Mouse (Mus musculus) forebrain, embryonic 15.5 days (tissue): ENCODE measurements around the gene Zfhx3. TPM values are rescaled to one million over a fixed set of nuclear protein-coding genes. Genes with fewer than 3 reads are reported as not detected.

ENCODE experiments used
- ATAC-seq: fragments of 200-750 bp; cut with Nextera tagmentation; replicated peaks from 2 replicates; pipeline ENCODE4 v1.8.0; 2017; ENCODE audit warnings: mild to moderate bottlenecking, moderate TSS enrichment, moderate library complexity
- H3K27ac ChIP-seq: fragments of 300-500 bp; sonication (generic); replicated peaks from 2 replicates; pipeline ENCODE4 v1.5.1; 2015; ENCODE audit warnings: mild to moderate bottlenecking, inconsistent platforms
- H3K27me3 ChIP-seq: fragments of 300-500 bp; sonication (generic); 2 replicates; pipeline ENCODE4 v1.6.1; 2015; ENCODE audit warnings: inconsistent platforms
- H3K36me3 ChIP-seq: fragments of 300-500 bp; sonication (generic); 2 replicates; pipeline ENCODE4 v1.6.1; 2015; ENCODE audit warnings: mild to moderate bottlenecking, inconsistent platforms
- H3K4me1 ChIP-seq: fragments of 300-500 bp; sonication (generic); 2 replicates; pipeline ENCODE4 v1.6.1; 2015; ENCODE audit warnings: inconsistent platforms
- H3K4me2 ChIP-seq: fragments of 300-500 bp; sonication (generic); replicated peaks from 2 replicates; pipeline ENCODE4 v1.6.1; 2015; ENCODE audit warnings: mild to moderate bottlenecking, inconsistent platforms
- H3K4me3 ChIP-seq: fragments of 300-500 bp; sonication (generic); 2 replicates; pipeline ENCODE4 v1.5.1; 2015; ENCODE audit warnings: mild to moderate bottlenecking, inconsistent platforms
- H3K9ac ChIP-seq: fragments of 300-500 bp; sonication (generic); replicated peaks from 2 replicates; pipeline ENCODE4 v1.6.1; 2015; ENCODE audit warnings: mild to moderate bottlenecking, inconsistent platforms
- H3K9me3 ChIP-seq: fragments of 300-500 bp; sonication (generic); 2 replicates; pipeline ENCODE4 v1.6.1; 2016; ENCODE audit warnings: inconsistent platforms
- WGBS: fragments of 180-500 bp; shearing (Covaris S2); methylation state at CpG from one replicate; pipeline ENCODE4 v1.1.7; 2015; ENCODE audit warnings: mixed read lengths; 5-methylcytosine and 5-hydroxymethylcytosine counted together
- polyA plus RNA-seq: library from polyadenylated mRNA; unstranded; fragments of >200 nt; fragmentation: Nextera tagmentation; extraction: Ambion mirVana; gene quantifications from 2 replicates; pipeline ENCODE4 v1.2.1, GENCODE M21; 2015

Gene Zfhx3
- polyA plus RNA-seq, 1 experiment from 2014 or later, result 14.9 TPM

DNA sequence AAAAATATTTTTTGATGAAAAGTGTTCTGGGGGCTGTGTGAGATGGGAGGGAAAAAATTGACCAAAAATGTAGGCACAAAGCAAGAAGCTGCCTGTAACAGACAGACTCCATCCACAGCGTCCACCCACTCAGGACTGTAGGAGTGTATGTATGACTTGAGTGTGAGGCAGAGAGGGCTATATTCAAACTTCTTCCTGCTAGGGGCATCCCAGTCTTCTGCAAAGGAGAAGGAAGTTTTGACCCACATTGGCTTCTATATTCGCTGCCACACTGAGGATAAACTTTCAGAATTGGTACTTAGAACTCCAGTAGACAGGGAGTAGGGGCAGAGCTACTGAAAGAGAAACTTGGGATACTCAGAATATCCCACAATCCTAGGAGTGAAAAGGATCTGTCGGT, 756.6 kb downstream of the Zfhx3 start:
- no peaks in the 10 kb centered on the region for H3K36me3 ChIP-seq
- no peak overlapping the region for H3K9ac ChIP-seq
- 3% methylated on average over 3 of the region's 3 CpGs for WGBS
- ATAC-seq, result no peak
- H3K4me2 ChIP-seq, result 0 out of 2 replicates have a peak overlapping the region, but pooled peaks have one; percentile 8
- H3K4me3 ChIP-seq, result no peak overlapping the region
- H3K4me1 ChIP-seq, result peaks cover 39% of the 10 kb centered on the region
- peaks cover 75% of the 10 kb centered on the region for H3K27me3 ChIP-seq
- no peaks in the 10 kb centered on the region for H3K9me3 ChIP-seq
- no peak overlapping the region for H3K27ac ChIP-seq

- no peaks in the 10 kb centered on the region for H3K9me3 ChIP-seq
- H3K4me2 ChIP-seq, result peak overlapping the region; percentile 8; the same call in 1 of the 2 replicates
- ATAC-seq, result no peak
- H3K9ac ChIP-seq, result no peak overlapping the region
- no peaks in the 10 kb centered on the region for H3K36me3 ChIP-seq
- 2% methylated on average over 23 of the region's 23 CpGs for WGBS
- peaks cover 68% of the 10 kb centered on the region for H3K27me3 ChIP-seq
- peaks cover 42% of the 10 kb centered on the region for H3K4me1 ChIP-seq
- 0 out of 2 replicates have a peak overlapping the region, but pooled peaks have one; percentile 24 for H3K27ac ChIP-seq
- H3K4me3 ChIP-seq, result no peak overlapping the region
Measured at GRCm38 (mm10) chr8:108699454-108700345, 757.3 kb downstream of the Zfhx3 start.

DNA sequence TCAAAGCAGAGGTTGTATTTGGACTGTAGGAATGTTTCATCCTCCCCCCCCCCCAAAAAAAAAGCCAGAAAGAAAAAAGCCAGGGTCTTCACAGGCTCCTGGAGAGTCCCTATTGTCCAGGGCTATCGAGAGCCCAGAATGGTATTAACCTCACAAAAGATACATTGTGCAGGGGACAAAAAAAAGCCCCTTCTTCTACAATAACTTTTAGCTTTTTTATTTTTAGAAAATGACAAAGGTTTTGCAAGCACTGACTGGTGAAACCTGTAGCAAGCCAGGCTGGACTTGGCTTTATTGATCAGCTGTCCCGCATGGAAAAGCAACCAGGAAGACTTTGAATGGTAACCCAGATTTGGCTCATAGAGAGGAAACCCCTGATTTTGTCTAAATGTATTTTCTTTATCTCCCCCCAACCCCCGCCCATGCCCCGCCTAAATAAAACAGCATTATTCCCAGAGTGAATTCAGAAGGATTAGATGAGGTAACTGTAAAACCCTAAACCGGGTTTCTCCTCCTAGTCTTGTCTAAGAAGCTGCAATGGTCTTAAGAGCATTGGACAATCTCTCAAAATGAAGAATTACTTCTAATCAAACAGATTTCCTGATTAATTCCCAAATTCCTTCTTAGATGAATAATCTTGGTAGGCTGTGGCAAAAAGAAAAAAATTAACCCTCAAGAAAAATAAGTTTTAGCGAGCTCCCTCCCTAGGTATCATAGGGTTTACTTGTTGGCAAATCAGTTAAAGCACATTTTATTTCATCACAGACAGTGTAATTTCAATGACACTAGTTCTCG, 759.1 kb downstream of the Zfhx3 start:
- H3K27ac ChIP-seq, result no peak overlapping the region
- H3K9ac ChIP-seq, result no peak overlapping the region
- no peaks in the 10 kb centered on the region for H3K36me3 ChIP-seq
- H3K9me3 ChIP-seq, result no peaks in the 10 kb centered on the region
- H3K4me2 ChIP-seq, result no peak overlapping the region; the same call in 1 of the 2 replicates
- peaks cover 28% of the 10 kb centered on the region for H3K4me1 ChIP-seq
- H3K27me3 ChIP-seq, result peaks cover 55% of the 10 kb centered on the region
- no peak for ATAC-seq
- WGBS, result 7% methylated on average over 7 of the region's 7 CpGs
- H3K4me3 ChIP-seq, result 0 out of 2 replicates have a peak overlapping the region, but pooled peaks have one; percentile 3

- peaks cover 26% of the 10 kb centered on the region for H3K4me1 ChIP-seq
- no peak overlapping the region for H3K9ac ChIP-seq
- H3K36me3 ChIP-seq, result no peaks in the 10 kb centered on the region
- ATAC-seq, result no peak
- H3K4me3 ChIP-seq, result no peak overlapping the region
- peak overlapping the region; percentile 70; the same call in 1 of the 2 replicates for H3K4me2 ChIP-seq
- no peak overlapping the region for H3K27ac ChIP-seq
- no peaks in the 10 kb centered on the region for H3K9me3 ChIP-seq
- peaks cover 53% of the 10 kb centered on the region for H3K27me3 ChIP-seq
- WGBS, result 6% methylated on average over 1 of the region's 1 CpGs
Measured at GRCm38 (mm10) chr8:108702201-108702600, 759.8 kb downstream of the Zfhx3 start.

GRCm38 (mm10) chr8:108705751-108706150, 763.3 kb downstream of the Zfhx3 start:
- H3K27ac ChIP-seq, result peak overlapping the region; percentile 96
- no peaks in the 10 kb centered on the region for H3K36me3 ChIP-seq
- H3K9me3 ChIP-seq, result no peaks in the 10 kb centered on the region
- ATAC-seq, result no peak
- peaks cover 41% of the 10 kb centered on the region for H3K4me1 ChIP-seq
- WGBS, result 45% methylated on average over 2 of the region's 2 CpGs
- peaks cover 29% of the 10 kb centered on the region for H3K27me3 ChIP-seq
- H3K4me2 ChIP-seq, result peak overlapping the region; percentile 36
- peak overlapping the region; percentile 78 for H3K4me3 ChIP-seq
- peak overlapping the region; percentile 26; the same call in 1 of the 2 replicates for H3K9ac ChIP-seq

GRCm38 (mm10) chr8:108706491-108706847, 764.0 kb downstream of the Zfhx3 start:
- Histone ChIP-seq H3K27me3 (peaks cover 26% of the 10 kb centered on the region), H3K27ac (peak overlapping the region; percentile 96), H3K9me3 (no peaks in the 10 kb centered on the region), H3K4me3 (peak overlapping the region; percentile 78), H3K4me1 (peaks cover 46% of the 10 kb centered on the region), H3K9ac (peak overlapping the region; percentile 26; the same call in 1 of the 2 replicates), H3K4me2 (peak overlapping the region; percentile 36), H3K36me3 (no peaks in the 10 kb centered on the region)
- WGBS, result 60% methylated on average over 3 of the region's 3 CpGs
- no peak for ATAC-seq

DNA sequence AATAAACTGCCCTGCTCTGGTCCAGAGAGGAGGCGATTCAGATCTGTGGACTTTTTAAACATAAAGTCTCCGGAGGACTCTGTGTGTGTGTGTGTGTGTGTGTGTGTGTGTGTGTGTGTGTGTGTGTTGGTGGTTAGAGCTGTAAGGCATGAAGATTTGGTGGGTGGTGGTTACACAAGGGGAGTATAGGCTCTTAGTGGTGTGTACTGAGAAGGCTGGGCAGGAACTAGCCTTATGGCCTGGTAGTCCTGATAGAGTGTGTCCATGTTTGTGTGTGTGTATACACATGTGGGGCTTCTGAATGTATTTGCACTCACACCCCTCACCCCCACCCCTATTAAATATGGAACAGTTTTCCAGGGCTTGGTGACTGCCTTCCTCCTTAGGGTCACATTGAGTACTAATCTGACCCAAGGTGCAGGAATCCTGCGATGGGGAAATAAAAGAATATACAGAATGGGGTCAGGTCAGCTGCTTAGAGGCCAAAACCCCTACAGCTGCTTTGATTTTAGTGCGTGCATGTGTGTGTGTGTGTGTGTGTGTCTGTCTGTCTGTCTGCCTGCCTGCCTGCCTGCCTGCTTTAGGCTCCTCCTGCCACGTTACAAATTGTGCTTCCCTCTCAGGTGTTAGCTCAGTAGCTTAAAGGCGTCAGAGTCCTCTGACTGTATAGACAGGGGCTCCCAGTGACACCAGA, 764.6 kb downstream of the Zfhx3 start:
- Histone ChIP-seq H3K9ac (peak overlapping the region; percentile 26; the same call in 1 of the 2 replicates), H3K4me3 (peak overlapping the region; percentile 78), H3K36me3 (no peaks in the 10 kb centered on the region), H3K9me3 (no peaks in the 10 kb centered on the region), H3K27ac (peak overlapping the region; percentile 96), H3K27me3 (peaks cover 23% of the 10 kb centered on the region), H3K4me2 (peak overlapping the region; percentile 36), H3K4me1 (peaks cover 51% of the 10 kb centered on the region)
- no peak for ATAC-seq
- 40% methylated on average over 6 of the region's 6 CpGs for WGBS

DNA sequence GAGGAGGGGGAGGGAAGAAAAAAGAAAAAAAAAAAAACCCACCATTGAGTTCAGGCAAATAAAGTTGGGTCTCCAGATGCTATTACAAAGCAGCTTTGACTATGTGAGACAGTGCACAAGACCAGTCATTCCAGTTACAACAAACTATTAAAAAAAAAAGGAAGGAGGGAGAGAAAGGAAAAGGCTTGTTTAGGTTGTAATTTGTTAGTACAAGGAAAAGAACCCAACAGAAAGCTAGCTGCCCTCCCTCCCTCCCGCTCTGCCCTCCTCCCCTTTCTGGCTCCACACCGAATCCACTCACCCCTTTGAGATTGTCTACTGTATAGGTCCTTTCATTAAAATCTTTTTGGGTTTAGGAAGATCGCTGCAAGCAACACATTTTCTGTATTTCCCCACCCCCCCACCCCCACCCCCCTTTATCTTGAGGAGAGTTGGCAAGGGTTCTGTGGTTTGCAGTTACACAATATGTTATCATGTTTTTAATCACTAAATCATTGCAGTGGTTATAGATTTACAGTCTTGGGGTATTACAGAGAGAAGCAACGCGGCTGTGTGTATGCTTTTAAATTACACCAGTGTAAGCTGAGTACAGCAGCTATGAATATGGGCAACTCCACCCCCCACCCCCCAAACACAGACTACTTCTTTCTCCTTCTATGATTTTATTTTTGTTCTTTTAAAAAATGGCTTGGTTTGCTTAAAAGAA, 765.3 kb downstream of the Zfhx3 start:
- peak overlapping the region; percentile 78 for H3K4me3 ChIP-seq
- no peaks in the 10 kb centered on the region for H3K36me3 ChIP-seq
- 24% methylated on average over 5 of the region's 5 CpGs for WGBS
- peak overlapping the region; percentile 96 for H3K27ac ChIP-seq
- peaks cover 56% of the 10 kb centered on the region for H3K4me1 ChIP-seq
- peaks cover 17% of the 10 kb centered on the region for H3K27me3 ChIP-seq
- no peak overlapping the region for H3K9ac ChIP-seq
- peak overlapping the region; percentile 36 for H3K4me2 ChIP-seq
- no peaks in the 10 kb centered on the region for H3K9me3 ChIP-seq
- no peak for ATAC-seq

DNA sequence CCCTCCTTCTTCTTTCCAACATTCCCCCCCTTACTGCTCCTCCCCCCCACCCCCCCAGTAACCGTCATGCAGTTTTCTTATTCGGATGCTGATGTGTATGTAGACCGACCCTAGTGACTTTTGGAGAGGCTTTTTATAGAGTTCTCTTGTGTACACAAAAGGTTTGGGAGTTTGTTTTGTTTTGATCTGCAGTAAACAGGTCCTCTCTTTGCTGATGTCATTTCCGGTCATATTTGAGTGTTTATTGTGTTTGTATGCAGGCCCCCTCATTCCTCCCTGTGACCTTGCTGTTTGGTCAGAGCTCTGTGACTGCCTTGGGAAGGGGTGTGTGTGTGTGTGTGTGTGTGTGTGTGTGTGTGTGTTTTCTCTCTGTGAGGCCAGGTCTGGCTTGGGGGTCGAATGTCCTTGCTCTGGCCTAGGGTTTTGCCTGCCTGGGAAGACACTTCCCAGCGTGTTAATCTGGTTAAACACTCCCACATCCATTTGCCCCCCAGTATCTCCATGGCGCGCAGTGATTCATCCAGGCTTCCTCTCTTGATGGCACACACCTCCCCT, 766.5 kb downstream of the Zfhx3 start:
- no peak overlapping the region for H3K9ac ChIP-seq
- H3K4me1 ChIP-seq, result peaks cover 60% of the 10 kb centered on the region
- no peak for ATAC-seq
- H3K27ac ChIP-seq, result peak overlapping the region; percentile 96
- 44% methylated on average over 8 of the region's 8 CpGs for WGBS
- peaks cover 19% of the 10 kb centered on the region for H3K27me3 ChIP-seq
- no peaks in the 10 kb centered on the region for H3K9me3 ChIP-seq
- H3K4me2 ChIP-seq, result peak overlapping the region; percentile 20
- no peaks in the 10 kb centered on the region for H3K36me3 ChIP-seq
- no peak overlapping the region for H3K4me3 ChIP-seq

GRCm38 (mm10) chr8:108709441-108709840, 767.0 kb downstream of the Zfhx3 start:
- Histone ChIP-seq H3K9me3 (no peaks in the 10 kb centered on the region), H3K9ac (no peak overlapping the region), H3K4me3 (no peak overlapping the region), H3K27me3 (peaks cover 19% of the 10 kb centered on the region), H3K4me1 (peaks cover 65% of the 10 kb centered on the region), H3K27ac (peak overlapping the region; percentile 96), H3K36me3 (no peaks in the 10 kb centered on the region), H3K4me2 (peak overlapping the region; percentile 20)
- 47% methylated on average over 2 of the region's 2 CpGs for WGBS
- no peak for ATAC-seq
